Mouse (Mus musculus): ENCODE results near the gene Ddx5.

- no peak for TF ChIP-seq MAX (IDR thresholded peaks at IDR 0.05; ENCODE audit: low read length)
- no peak for TF ChIP-seq MXI1 (IDR thresholded peaks at IDR 0.05; ENCODE audit: low read depth, low read length)
- no peak for TF ChIP-seq BHLHE40 (IDR thresholded peaks at IDR 0.05; ENCODE audit: low read depth, low read length)
- no peak for TF ChIP-seq NELFE (IDR thresholded peaks at IDR 0.05; ENCODE audit: low read depth, low read length)
- no peak for TF ChIP-seq CHD1 (IDR thresholded peaks at IDR 0.05; ENCODE audit: low read depth, low read length)
- no peak for TF ChIP-seq TCF12 (IDR thresholded peaks at IDR 0.05; ENCODE audit: low read depth, low read length)
- TF ChIP-seq CTCF (conservative IDR thresholded peaks at IDR 0.05 in 1 of 2, IDR thresholded peaks at IDR 0.05 in 1 of 2; ENCODE audit: low read depth in 2 of 2, low read length in 2 of 2) = no peak
- TF ChIP-seq POLR2A (IDR thresholded peaks at IDR 0.05; ENCODE audit: low read depth, low read length) = no peak
- TF ChIP-seq USF1 (IDR thresholded peaks at IDR 0.05; ENCODE audit: low read depth, low read length) = no peak
- TF ChIP-seq SMC3 (IDR thresholded peaks at IDR 0.05; ENCODE audit: low read depth, low read length) = no peak
- no peak for TF ChIP-seq CHD2 (IDR thresholded peaks at IDR 0.05; ENCODE audit: low read length)
These were observed 15.9 kb downstream of the Ddx5 start for GRCm38 (mm10) chr11:106773061-106773460.
